Mouse (Mus musculus) adrenal gland, postnatal 25 days (tissue): Measurements from ENCODE around the gene Tada2b. TPM values are rescaled to one million over a fixed set of nuclear protein-coding genes. Genes with fewer than 3 reads are reported as not detected.

Experiments used
- DNase-seq: peaks from one replicate; pipeline ENCODE4 v3.0.0; 2021; ENCODE audit warnings: mixed read lengths
- long read RNA-seq: library from polyadenylated mRNA; stranded (forward); transcript quantifications from one replicate; pipeline ENCODE4 v2.0.0, GENCODE M21; 2021
- total RNA-seq: library from RNA; stranded (reverse); gene quantifications from 2 replicates; pipeline ENCODE4 v1.2.3, GENCODE M21; 2021

Gene Tada2b
- total RNA-seq: 34.1 and 40.9 TPM in 2 replicates
- long read RNA-seq, transcript Tada2b-201 (2 exons, 3,791 nt): major isoform, 23 of 41 reads
- long read RNA-seq, partial matches to known transcripts: 18 of 41 reads
- long read RNA-seq, other reads (novel, unspliced or antisense): 0 of 41 reads

GRCm38 (mm10) chr5:36484171-36484990 lies at the start of gene Tada2b, which contains the start of gene Ccdc96:
Gene Tada2b, minus strand, starts transcription at chr5:36484285.
Gene Ccdc96, plus strand, starts transcription at chr5:36484588.
- peak; percentile 98 for DNase-seq

- DNase-seq: peak; percentile 97
Observed at GRCm38 (mm10) chr5:36530129-36530751, 46.2 kb upstream of the Tada2b start.

DNA sequence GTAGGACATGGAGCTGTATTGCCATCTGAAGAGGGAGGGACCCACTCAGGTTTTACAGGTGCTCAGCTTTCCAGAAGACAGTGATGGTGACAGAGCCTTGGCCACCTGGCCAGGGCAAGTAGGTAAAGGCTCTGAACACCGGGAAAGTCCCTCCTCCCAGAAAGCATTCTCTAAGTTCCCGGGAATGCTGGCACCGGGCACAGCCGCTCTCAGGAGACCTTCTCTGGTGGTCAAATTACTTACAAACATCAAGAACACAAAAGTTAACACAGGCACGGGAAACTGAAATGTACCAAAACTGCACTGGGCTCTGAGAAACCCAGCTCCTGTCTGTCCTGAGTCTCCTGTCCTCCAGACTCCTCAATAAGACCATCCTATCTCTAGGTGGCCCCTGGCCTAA lies 45.6 kb upstream of the Tada2b start:
- DNase-seq: no peak

DNA sequence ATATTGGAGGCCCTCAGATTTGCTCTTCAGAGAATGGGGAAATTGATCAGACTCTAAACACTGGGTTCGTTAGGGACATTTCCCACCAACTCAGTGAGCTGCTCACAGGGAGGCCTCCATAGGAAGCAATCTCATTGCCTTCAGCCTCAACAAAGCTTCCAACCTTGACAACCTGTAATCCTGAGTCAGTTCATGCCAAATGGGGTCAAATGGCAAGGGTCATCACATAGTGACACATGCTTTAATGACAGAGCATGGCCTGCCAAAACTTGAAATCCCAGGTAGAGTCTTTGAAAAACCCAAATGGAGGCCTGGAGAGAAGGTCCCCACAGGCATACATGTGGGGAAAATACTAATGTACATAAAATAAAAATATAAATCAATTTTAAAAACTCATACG lies 42.8 kb upstream of the Tada2b start:
- DNase-seq: no peak

GRCm38 (mm10) chr5:36526274-36526673 lies 42.2 kb upstream of the Tada2b start:
- DNase-seq: no peak

DNA sequence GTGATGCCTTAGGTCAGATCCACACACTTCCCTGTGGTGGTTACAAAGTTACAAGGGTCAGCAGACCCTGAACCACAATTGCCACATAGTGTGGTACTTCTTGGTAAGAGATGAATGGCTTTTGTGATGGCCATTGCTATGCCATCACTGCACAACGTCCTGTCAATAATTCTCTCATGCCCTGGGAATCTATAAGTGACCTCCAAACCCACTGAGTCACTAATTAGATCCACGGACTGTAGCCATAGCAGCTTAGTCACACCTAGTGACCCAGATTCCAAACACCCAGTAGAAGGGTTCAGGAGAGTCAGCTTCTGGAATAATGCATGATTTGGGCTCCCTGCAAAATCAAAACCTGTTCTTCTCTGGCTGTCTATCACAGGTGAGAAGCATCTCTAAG lies 41.1 kb upstream of the Tada2b start:
- DNase-seq: no peak

- no peak for DNase-seq
Observed at GRCm38 (mm10) chr5:36523219-36523703, 39.2 kb upstream of the Tada2b start.

DNA sequence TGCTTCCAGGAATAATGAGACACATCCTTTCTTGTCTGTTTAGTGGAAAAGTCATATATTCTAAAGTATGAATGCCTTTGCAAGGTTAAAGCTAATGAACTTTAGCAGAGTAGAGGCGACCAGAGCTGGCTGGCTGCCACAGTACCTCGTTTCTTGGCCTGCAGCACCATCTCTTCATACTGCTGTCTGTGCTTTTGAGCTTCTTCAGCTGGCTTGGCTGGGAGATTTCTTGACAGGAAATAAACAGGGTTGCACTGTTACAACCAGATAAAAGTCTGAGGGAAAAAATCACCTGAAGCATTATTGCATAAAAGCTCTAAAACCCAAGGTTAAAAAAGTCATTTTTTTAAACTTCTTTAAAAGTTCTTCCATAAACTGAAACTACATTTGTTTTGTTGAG lies 38.7 kb upstream of the Tada2b start:
- no peak for DNase-seq

DNA sequence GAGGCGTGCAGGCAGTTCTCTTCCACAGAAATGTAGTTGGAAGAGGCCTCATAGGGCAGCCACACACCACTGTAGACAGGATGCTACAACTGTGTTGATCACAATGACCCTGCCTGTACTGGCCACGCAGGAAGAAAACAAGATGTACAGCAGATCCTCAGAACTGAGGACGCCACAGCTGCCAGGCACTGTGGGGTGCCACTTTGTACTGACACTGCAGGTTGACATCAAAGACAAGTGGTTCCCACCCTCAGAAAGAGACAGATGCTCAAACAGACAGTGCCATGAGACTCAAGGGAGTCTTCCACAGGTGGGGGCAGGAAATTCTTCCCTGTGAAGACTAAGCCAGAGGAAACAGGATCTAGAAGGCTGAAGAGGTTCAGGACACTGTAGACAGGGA lies 35.7 kb upstream of the Tada2b start:
- DNase-seq: no peak

DNA sequence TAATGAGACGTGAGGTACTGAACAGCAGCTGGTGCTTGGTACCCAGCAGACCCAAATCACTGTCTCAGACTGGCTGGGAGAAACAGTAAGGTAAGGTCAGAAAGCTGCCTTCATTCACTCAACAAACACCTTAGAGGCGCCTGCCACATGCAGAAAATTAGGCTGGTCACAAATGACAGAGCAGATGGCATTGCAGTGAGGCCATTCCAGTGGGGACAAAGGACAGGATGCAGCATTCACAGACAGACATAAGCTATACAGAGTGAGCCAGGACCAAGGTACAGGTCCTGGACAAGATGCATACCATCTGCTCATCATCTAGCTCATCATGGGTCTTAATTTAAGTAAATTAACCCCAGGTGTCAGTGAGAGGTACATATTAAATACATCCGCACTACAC lies 33.5 kb upstream of the Tada2b start:
- DNase-seq: no peak

DNA sequence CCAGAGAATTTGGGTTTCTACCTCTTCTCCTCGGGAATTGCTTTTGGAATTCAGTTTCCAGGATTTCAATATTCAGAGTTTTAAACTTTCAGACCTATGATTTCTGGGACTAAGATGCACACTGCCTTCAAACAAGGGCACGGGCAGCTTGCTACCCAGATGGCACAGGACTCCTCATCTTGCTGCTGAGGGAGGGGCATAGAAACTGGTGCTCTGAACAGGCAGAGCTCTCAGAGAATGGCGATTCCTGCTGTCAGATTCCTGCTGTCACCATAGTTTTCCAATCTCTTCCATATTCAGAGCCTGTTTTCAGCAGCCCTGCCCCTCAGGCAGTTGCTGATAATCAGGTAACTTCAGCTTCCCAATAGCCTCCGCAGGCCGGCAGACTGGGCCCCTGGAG lies 31.5 kb upstream of the Tada2b start:
- no peak for DNase-seq

DNA sequence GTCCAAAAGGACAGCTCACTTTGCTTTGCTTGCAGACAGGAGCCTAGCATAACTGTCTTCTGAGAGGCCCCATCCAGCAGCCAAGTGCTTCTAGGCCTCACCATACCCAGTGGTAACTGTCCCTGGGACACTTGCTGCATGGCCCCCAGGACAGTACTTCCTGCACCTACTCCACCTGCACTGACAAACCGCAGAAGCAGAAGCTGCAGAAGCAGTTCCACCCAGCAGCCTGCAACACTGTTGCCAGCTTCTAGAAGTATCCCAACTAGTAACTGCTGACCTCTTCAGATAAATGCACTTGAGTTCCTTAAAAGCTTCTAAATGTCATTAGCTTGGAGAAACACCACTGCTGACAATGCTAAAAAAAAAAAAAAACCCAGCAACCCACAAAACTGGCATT lies 31.0 kb upstream of the Tada2b start:
- no peak for DNase-seq

- DNase-seq: no peak
Observed at GRCm38 (mm10) chr5:36510956-36511355, 26.9 kb upstream of the Tada2b start.

GRCm38 (mm10) chr5:36508351-36508750 lies 24.3 kb upstream of the Tada2b start:
- no peak for DNase-seq

DNA sequence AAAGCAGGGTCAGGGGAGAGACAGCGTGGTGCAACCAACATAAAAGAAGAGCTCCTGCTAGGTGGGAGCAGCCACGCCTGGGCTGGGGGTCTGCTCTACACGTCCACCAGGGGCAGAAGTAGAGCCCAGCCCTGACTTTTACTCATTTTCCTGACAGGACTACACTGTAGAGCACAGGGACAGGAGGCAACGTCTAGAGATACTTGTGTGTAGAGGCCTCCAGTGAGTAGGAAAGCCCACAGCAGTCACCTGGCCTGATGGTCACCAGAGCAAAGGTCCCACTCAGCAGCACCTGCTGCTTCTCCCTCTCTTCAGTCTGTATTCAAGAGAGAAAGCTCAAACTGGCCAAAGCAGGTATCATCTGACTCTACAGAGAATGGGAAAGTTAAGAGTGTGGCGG lies 21.6 kb upstream of the Tada2b start:
- DNase-seq: no peak

GRCm38 (mm10) chr5:36505235-36505634 lies 21.1 kb upstream of the Tada2b start:
- no peak for DNase-seq

DNA sequence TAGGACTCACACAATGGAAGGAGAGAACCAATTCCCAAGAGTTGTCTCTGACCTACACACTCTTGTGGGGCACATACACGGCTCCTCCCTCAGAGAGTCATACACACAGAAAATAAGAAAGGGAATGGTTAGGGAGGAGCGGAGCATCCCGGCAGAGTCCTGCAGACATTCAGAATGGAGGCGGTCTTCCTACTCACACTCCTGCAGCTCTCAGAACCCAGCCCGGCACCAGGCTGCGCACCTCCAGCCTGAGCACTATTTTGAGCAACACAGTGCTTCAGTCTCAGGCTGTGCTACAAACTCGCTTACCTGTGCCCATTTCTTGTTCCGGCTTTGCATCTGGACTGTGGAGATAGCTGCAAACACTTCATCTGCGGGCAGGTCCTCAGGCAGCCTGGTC lies 10.6 kb upstream of the Tada2b start:
- no peak for DNase-seq

DNA sequence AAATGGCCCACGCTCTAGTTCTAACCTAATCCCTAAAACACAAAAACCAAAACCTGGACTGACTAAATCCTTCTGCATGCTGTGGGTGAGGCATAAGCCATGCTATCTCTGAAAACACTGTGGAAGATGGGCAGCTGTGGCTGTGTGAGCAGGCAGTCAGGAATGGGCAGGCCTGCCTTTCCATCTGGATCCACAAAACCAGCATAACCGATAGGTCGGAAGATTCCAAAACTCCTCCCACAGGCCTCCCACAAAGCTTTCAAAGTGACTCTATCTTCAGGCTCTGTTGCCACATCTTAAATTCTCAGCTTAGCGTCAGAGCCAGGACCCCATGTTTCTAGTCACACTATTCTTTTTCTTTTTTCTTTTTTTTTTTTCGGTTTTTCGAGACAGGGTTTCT lies 9.8 kb upstream of the Tada2b start:
- no peak for DNase-seq

DNA sequence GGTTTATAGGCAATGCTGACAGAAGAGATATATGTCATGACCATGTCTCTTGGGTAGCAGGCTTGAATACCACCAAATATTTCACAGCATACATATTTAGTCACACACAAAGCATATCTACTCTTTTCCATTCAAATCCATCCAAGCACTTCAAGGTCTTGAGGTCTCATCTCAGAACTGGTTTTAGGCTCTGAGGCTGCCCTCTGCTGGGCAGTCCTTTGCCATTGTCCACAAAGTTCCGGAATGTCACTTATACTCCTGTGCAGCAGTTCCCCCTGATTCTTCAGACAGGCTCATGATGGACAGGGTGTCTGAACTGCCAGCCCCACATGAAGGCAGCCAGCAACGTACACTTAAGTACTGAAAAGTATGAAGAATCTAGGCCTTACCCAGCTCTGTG lies 5.1 kb upstream of the Tada2b start:
- peak; percentile 56 for DNase-seq

GRCm38 (mm10) chr5:36485306-36485705 lies 1.2 kb upstream of the Tada2b start:
- DNase-seq: no peak

- DNase-seq: peak; percentile 38
Observed at GRCm38 (mm10) chr5:36483203-36484101, 633 bp downstream of the Tada2b start.

DNA sequence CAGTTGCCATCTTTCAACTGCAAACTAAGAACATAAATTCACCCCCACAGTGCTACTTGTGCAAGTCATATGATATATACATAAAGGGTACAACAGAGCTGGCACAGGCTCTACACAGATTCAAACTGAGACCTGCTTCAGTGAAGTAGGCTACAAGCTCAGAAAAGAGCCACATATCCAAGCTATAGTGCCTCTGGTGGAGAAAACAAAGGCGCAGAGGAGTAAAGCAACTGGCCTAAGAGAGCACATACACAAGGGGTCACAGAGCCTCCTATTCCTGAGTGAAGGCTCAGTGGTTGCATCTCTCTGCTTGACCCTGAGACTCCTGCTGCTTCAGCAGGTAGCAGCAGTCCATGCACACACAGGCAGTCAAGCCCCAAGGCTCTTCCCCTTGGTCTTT lies 3.0 kb downstream of the Tada2b start:
- no peak for DNase-seq
